Mouse (Mus musculus): ENCODE measurements at regions not wholly inside any gene's neighbourhood (a gene's known extent, or its start where the extent isn't known, plus 50 kb on each side); places are given as distances from the start of the nearest gene placed in this dataset.

- no peak for TF ChIP-seq MAZ (IDR thresholded peaks at IDR 0.05; ENCODE audit: low read depth, low read length)
- no peak for TF ChIP-seq POLR2A (IDR thresholded peaks at IDR 0.05; ENCODE audit: low read depth, low read length)
- TF ChIP-seq RCOR1 (conservative IDR thresholded peaks at IDR 0.05; ENCODE audit: low read depth, low read length), result no peak
- TF ChIP-seq CTCF (conservative IDR thresholded peaks at IDR 0.05 in 1 of 2, IDR thresholded peaks at IDR 0.05 in 1 of 2; ENCODE audit: low read depth in 2 of 2, low read length in 2 of 2), result no peak
- TF ChIP-seq POLR2AphosphoS2 (IDR thresholded peaks at IDR 0.05; ENCODE audit: low read depth, low read length), result no peak
- TF ChIP-seq TCF12 (IDR thresholded peaks at IDR 0.05; ENCODE audit: low read depth, low read length), result no peak
- no peak for TF ChIP-seq EP300 (IDR thresholded peaks at IDR 0.05; ENCODE audit: low read length)
- TF ChIP-seq SIN3A (IDR thresholded peaks at IDR 0.05; ENCODE audit: low read length), result no peak
- TF ChIP-seq MAX (IDR thresholded peaks at IDR 0.05; ENCODE audit: low read length), result no peak
- no peak for TF ChIP-seq PAX5 (IDR thresholded peaks at IDR 0.05; ENCODE audit: low read length)
- no peak for TF ChIP-seq BHLHE40 (IDR thresholded peaks at IDR 0.05; ENCODE audit: low read depth, low read length)
Measured at GRCm38 (mm10) chr10:54182670-54183069, 106.3 kb upstream of the Man1a start.
